10 mouse cellular contexts compared by ENCODE assay signal in the genomic region with DNA sequence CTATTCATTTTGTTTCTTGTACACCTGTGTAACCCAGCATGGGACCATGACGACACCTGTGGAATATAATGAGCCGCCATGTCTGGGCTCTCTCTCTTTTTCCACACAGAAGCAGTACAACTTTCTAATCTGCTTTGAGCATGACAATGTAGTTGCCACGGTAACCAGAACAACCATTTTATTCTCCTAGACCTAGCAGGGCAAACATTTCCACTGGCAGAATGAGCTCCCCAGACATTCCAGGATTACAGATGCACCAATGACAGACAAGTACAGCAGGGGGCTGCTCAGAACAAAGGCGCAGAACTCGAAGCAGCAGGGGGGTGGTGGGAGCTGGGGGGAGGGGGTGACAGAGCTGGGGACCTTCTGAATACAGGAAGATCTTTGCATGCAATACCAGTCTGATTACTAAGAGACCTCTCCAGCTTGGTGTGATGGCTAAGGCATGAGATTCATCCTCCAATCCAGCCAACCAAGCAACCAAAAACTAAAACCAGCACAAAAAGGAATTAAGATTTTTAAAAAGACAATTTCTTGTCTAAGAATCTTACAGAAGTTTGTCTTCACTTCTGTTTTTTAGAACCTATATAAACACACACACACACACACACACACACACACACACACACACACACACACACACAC.
A peak's percentile ranks its signal among the peaks of the same experiment; 100 is the strongest.
DNase-seq lines count a peak whose midpoint lies in the region; ATAC-seq lines count a peak whose summit lies in the region.
"Had no signal": no experiment of that assay in that cellular context is flagged by ENCODE, and none has a peak within 500 bp of the region (broad histone marks: within the 10 kb centered on the region; RNA-seq: fewer than 3 reads in every experiment).

No protein-coding gene starts in this region.

- H3K4me3 ChIP-seq in embryonic facial prominence, embryonic 10.5 days = no peak overlapping the region
- no peak overlapping the region for H3K4me3 ChIP-seq in hindbrain, embryonic 12.5 days

- intact Hi-C loops in gastrocnemius, postnatal 14 days (cut with DNase I; ENCODE audit: low total_unique reads) = no loop called here

- peak; percentile 89 for ATAC-seq in hindbrain, embryonic 12.5 days (ENCODE audit: low FRiP score)

- peak; percentile 73 for DNase-seq in ZHBTc4 (ENCODE audit: low read depth, low spot score)
- peak; percentile 56 for DNase-seq in embryonic facial prominence, embryonic 10.5 days (ENCODE audit: low spot score)
- peak; percentile 45 for DNase-seq in neural tube, embryonic 10.5 days (ENCODE audit: extremely low spot score, low spot score)
- no peak for DNase-seq in urinary bladder, adult 18-20 months (ENCODE audit: low spot score in 2 of 2)
- no peak for DNase-seq in adrenal gland, postnatal 25 days
- DNase-seq in gastrocnemius, postnatal 14 days = no peak
- no peak for DNase-seq in adrenal gland, adult 18-20 months (ENCODE audit: low spot score in 2 of 2)
- DNase-seq: kidney, adult 2 months; thymus, adult 2 months had no signal

- WGBS in embryonic facial prominence, embryonic 10.5 days = 25% methylated on average over 5 of the region's 5 CpGs
- WGBS in hindbrain, embryonic 12.5 days = 12% methylated on average over 5 of the region's 5 CpGs

- H3K27me3 ChIP-seq in embryonic facial prominence, embryonic 10.5 days (replicated peaks; ENCODE audit: low read depth, poor library complexity, severe bottlenecking) = no peaks in the 10 kb centered on the region
- no peaks in the 10 kb centered on the region for H3K27me3 ChIP-seq in hindbrain, embryonic 12.5 days

- H3K27ac ChIP-seq in embryonic facial prominence, embryonic 10.5 days (replicated peaks) = peak overlapping the region; percentile 48; the same call in 1 of the 2 replicates
- peak overlapping the region; percentile 60 for H3K27ac ChIP-seq in hindbrain, embryonic 12.5 days

- peaks cover 21% of the 10 kb centered on the region for H3K4me1 ChIP-seq in embryonic facial prominence, embryonic 10.5 days
- peaks cover 18% of the 10 kb centered on the region for H3K4me1 ChIP-seq in hindbrain, embryonic 12.5 days

- H3K36me3 ChIP-seq in embryonic facial prominence, embryonic 10.5 days (replicated peaks) = no peaks in the 10 kb centered on the region
- H3K36me3 ChIP-seq in hindbrain, embryonic 12.5 days = no peaks in the 10 kb centered on the region

- no peaks in the 10 kb centered on the region for H3K9me3 ChIP-seq in embryonic facial prominence, embryonic 10.5 days
- no peaks in the 10 kb centered on the region for H3K9me3 ChIP-seq in hindbrain, embryonic 12.5 days (replicated peaks)

- peak overlapping the region; percentile 22 for H3K4me2 ChIP-seq in hindbrain, embryonic 12.5 days (replicated peaks)

- H3K9ac ChIP-seq in hindbrain, embryonic 12.5 days = no peak overlapping the region

Comparison
In these comparisons a context has a peak if more than half of its experiments do, and no peak if none do; other contexts are left out.
1. DNase-seq: peak in ZHBTc4 (single experiment), embryonic facial prominence, embryonic 10.5 days (single experiment) and neural tube, embryonic 10.5 days (single experiment); none in urinary bladder, adult 18-20 months (0 of 2), adrenal gland, postnatal 25 days (single experiment), gastrocnemius, postnatal 14 days (single experiment) and adrenal gland, adult 18-20 months (0 of 2).